Mouse (Mus musculus) lung, embryonic 14.5 days (tissue): Measurements from ENCODE around the gene Gm43720. TPM values are rescaled to one million over a fixed set of nuclear protein-coding genes. Genes with fewer than 3 reads are reported as not detected.
"Not testable (repeated sequence)": the region's sequence is repeated elsewhere in the genome, so short reads cannot be mapped to it uniquely, and the experiment has no call there.

Source experiments
- ATAC-seq: fragments of 200-750 bp; cut with Nextera tagmentation; 2 replicates; pipeline ENCODE4 v1.8.0; 2017; ENCODE audit warnings: mild to moderate bottlenecking, moderate TSS enrichment, moderate library complexity; ENCODE audit not compliant: insufficient read depth
- DNase-seq: peaks from one replicate; pipeline ENCODE4 v3.0.0-alpha.2; 2015
- H3K27ac ChIP-seq: fragments of 300-500 bp; sonication (generic); 2 replicates; pipeline ENCODE4 v1.5.1; 2014; ENCODE audit warnings: low read depth, mild to moderate bottlenecking, moderate library complexity
- H3K27me3 ChIP-seq: fragments of 300-500 bp; sonication (generic); 2 replicates; pipeline ENCODE4 v1.6.1; 2014; ENCODE audit warnings: low read length, control low read depth; ENCODE audit not compliant: insufficient read depth
- H3K36me3 ChIP-seq: fragments of 300-500 bp; sonication (generic); 2 replicates; pipeline ENCODE4 v1.6.1; 2014; ENCODE audit warnings: control low read depth; ENCODE audit not compliant: insufficient read depth
- H3K4me1 ChIP-seq: fragments of 300-500 bp; sonication (generic); 2 replicates; pipeline ENCODE4 v1.6.1; 2014; ENCODE audit warnings: antibody characterized with exemption, control low read depth; ENCODE audit not compliant: insufficient read depth
- H3K4me2 ChIP-seq: fragments of 300-500 bp; sonication (generic); 2 replicates; pipeline ENCODE4 v1.6.1; 2014; ENCODE audit warnings: mild to moderate bottlenecking
- H3K4me3 ChIP-seq: fragments of 300-500 bp; sonication (generic); 2 replicates; pipeline ENCODE4 v1.5.1; 2014; ENCODE audit warnings: low read depth, low read length
- H3K9ac ChIP-seq: fragments of 300-500 bp; sonication (generic); 2 replicates; pipeline ENCODE4 v1.6.1; 2014
- H3K9me3 ChIP-seq: fragments of 300-500 bp; sonication (generic); 2 replicates; pipeline ENCODE4 v1.6.1; 2016; ENCODE audit warnings: low read depth, low read length, control low read depth
- CTCF ChIP-seq: IDR thresholded peaks from 2 replicates; pipeline ENCODE4 v1.5.1; 2016; ENCODE audit warnings: antibody characterized with exemption, low read depth
- WGBS: fragments of 180-500 bp; shearing (Covaris S2); extraction: QIAGEN DNeasy Blood & Tissue Kit; methylation state at CpG from one replicate; pipeline ENCODE4 v1.1.7; 2014; 5-methylcytosine and 5-hydroxymethylcytosine counted together
- polyA plus RNA-seq: library from polyadenylated mRNA; unstranded; fragments of >200 nt; fragmentation: Nextera tagmentation; extraction: Ambion mirVana; gene quantifications from 2 replicates; pipeline ENCODE4 v1.2.1, GENCODE M21; 2014

Gene Gm43720
- polyA plus RNA-seq, 1 experiment from 2014 or later, result 0.12 TPM

DNA sequence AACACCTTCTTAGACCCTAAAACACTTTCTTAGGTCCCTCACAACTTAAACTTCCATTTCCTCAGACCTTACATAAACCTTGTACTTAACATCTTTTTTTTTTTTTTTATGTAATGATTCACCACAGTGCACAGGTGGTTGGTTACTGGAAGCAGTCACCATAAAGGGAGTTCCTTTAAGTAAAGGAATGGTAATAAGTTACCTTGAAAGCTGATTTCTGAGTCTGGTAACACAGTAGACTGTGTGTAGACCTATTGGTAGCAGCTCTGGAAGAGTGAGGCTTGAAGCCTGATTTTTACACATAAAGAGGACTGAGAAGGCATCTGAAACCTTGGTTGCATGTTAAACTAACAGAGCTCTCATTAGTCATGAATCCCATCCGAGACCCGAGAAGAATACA, 59.9 kb downstream of the Gm43720 start:
- TF ChIP-seq CTCF, result no peak
- no peaks in the 10 kb centered on the region for H3K27me3 ChIP-seq
- no peak overlapping the region for H3K4me3 ChIP-seq
- H3K36me3 ChIP-seq, result no peaks in the 10 kb centered on the region
- DNase-seq (no peak), ATAC-seq (no peak)
- H3K4me1 ChIP-seq, result no peaks in the 10 kb centered on the region
- no peaks in the 10 kb centered on the region for H3K9me3 ChIP-seq
- WGBS, result 29% methylated on average over 2 of the region's 2 CpGs
- no peak overlapping the region for H3K9ac ChIP-seq
- H3K27ac ChIP-seq, result no peak overlapping the region
- no peak overlapping the region for H3K4me2 ChIP-seq

GRCm38 (mm10) chr5:138216632-138217031, 63.1 kb downstream of the Gm43720 start:
- ATAC-seq, DNase-seq, H3K4me2 ChIP-seq, H3K27ac ChIP-seq, H3K9ac ChIP-seq, H3K27me3 ChIP-seq, H3K4me1 ChIP-seq, H3K4me3 ChIP-seq, H3K36me3 ChIP-seq, H3K9me3 ChIP-seq: not testable (repeated sequence)
- WGBS, result 90% methylated on average over 13 of the region's 13 CpGs

Other genes starting within 250 kb of the Gm43720 start
- gene Smok3c, start 226.8 kb downstream of the Gm43720 start, polyA plus RNA-seq, result not detected in 2 replicates
- 24.5 and 27.2 TPM in 2 replicates for gene Zkscan1, start 194.9 kb downstream of the Gm43720 start, polyA plus RNA-seq
- gene Zscan21, start 163.1 kb downstream of the Gm43720 start, polyA plus RNA-seq, result 63.0 and 64.9 TPM in 2 replicates
- 16.6 and 18.1 TPM in 2 replicates for gene Zfp113, start 124.2 kb downstream of the Gm43720 start, polyA plus RNA-seq
- 256 and 259 TPM in 2 replicates for gene Cops6, start 118.9 kb downstream of the Gm43720 start, polyA plus RNA-seq
- gene Ap4m1, start 108.0 kb downstream of the Gm43720 start, polyA plus RNA-seq, result 19.2 and 20.6 TPM in 2 replicates
- gene Mcm7, start 107.5 kb downstream of the Gm43720 start, polyA plus RNA-seq, result 225 and 233 TPM in 2 replicates
- gene Taf6, start 92.5 kb downstream of the Gm43720 start, polyA plus RNA-seq, result 95.6 and 97.6 TPM in 2 replicates
- gene Cnpy4, start 92.5 kb downstream of the Gm43720 start, polyA plus RNA-seq, result 55.5 and 59.0 TPM in 2 replicates
- 7.3 and 7.9 TPM in 2 replicates for gene Mblac1, start 85.6 kb downstream of the Gm43720 start, polyA plus RNA-seq
- gene Nxpe5, start 54.1 kb downstream of the Gm43720 start, polyA plus RNA-seq, result not detected in 2 replicates
- gene Lamtor4, start 24.5 kb downstream of the Gm43720 start, polyA plus RNA-seq, result 44.2 and 46.0 TPM in 2 replicates
- gene BC037034, start 15.9 kb downstream of the Gm43720 start, polyA plus RNA-seq, result 5.5 and 6.6 TPM in 2 replicates
- 0.78 and 1.6 TPM in 2 replicates for gene Gal3st4, start 7.1 kb downstream of the Gm43720 start, polyA plus RNA-seq
- 4.3 and 4.7 TPM in 2 replicates for gene Gpc2, start within 50 bp of the Gm43720 start, polyA plus RNA-seq
- gene Stag3, start 282 bp upstream of the Gm43720 start, polyA plus RNA-seq, result 4.3 and 6.3 TPM in 2 replicates
- gene Pvrig, start 62.0 kb upstream of the Gm43720 start, polyA plus RNA-seq, result 0.17 TPM in 1 of 2 replicates, not detected in the other
- 35.5 and 41.9 TPM in 2 replicates for gene Zfp157, start 161.5 kb upstream of the Gm43720 start, polyA plus RNA-seq